Mouse (Mus musculus) thymus, postnatal 10 days (tissue): Measurements from ENCODE around the gene Rap1gap2.

ENCODE experiments used
- DNase-seq, 2 experiments: peaks; one replicate each; pipeline ENCODE4 v3.0.0; 2021; ENCODE audit warnings: low spot score in 2 of 2

Rap1gap2 gene

DNA sequence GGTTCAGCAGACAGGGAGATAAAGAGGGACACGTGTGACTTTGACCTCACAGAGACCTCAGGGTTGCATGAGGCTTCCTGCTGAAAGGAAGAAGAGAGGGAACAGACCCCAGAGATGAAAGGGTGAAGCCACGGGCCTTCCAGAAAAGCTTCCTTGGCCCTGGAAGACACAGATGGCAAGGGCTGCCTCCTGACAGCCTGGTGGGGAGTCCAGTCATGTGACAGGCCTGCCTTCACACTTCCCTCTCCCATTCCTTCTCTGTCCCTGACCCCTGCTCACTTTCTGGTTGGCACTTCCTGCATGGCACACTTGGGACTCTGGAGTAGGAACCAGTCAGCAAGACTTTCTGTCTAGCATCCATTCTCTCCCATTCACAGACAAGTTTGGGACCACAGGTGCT lies 148.1 kb downstream of the Rap1gap2 start:
- no peak for DNase-seq

DNA sequence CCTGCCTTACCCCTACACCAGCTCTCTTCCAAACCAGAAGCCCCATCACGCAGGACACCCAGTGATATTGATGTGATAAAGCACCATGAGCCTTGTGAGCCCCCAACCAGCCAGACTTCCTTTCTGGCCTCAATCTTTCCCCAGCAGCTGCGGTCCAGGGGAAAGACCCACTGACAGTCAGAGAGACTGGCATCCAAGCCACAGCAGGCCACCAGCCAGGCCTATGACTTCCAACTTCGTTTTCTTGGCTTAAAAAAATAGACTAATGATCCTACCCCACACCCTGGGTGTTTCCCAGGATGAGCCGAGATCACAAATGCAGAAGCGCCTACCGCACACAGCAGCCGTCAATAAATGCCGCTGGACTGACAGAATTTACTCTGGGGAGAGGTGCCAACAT lies 151.1 kb downstream of the Rap1gap2 start:
- no peak for DNase-seq

DNA sequence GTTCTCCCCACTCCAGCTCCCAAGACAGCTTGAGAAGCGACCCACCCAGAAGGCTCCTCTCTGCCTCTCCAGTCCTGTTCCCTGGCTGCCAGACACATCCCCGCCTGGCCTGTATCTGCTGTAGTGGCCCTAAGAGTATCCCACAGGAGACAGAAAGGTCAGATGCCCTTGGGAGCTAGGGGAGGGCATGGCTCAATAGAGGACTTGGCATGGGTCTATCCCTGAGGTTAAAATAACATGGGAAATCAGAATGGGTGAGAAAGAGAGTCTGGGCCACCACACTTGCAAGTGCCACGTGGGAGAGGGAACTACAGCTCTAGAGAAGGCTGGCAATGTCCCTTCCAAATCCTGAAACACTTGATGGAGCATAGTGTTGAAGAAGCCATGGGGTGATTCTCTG lies 152.3 kb downstream of the Rap1gap2 start:
- no peak for DNase-seq

DNA sequence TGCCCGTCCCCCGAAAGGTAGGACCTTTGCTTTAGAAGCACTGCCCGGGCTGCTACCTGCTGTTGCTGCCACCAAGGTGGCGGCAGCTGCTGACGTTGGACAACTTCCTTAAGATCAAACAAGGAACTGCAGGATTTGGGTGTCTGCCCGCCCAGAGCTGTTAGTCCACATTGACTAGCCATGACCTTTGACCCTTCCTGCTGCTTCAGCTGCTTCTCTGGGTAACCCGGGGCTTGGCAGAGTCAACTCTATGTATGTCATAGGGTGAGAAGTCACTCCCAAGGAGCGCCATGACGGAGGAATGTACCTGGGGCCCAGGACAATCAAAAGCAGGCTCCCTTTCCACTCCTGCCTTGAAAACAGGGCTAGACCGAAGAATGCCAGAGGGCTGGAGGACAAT lies 153.5 kb downstream of the Rap1gap2 start:
- no peak for DNase-seq

DNA sequence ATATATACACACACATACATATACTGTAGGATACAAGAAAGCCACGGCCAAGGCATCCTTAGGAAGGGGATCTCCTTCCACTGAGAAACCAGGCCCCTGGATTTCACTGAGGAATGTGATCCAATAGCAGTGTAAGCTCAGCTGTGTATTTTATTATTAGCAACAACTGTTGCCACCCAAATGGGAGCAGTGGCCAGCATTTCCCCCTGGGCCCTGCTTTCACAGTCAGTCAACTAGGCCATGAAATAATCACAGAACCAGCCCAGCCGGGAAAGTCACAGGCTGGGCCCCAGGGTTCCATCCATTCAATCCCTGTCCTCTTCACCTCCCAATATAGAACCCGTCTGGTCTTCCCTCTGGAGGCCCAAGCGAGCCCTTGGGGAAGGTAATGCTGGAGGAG lies 162.2 kb downstream of the Rap1gap2 start:
- DNase-seq = no peak

DNA sequence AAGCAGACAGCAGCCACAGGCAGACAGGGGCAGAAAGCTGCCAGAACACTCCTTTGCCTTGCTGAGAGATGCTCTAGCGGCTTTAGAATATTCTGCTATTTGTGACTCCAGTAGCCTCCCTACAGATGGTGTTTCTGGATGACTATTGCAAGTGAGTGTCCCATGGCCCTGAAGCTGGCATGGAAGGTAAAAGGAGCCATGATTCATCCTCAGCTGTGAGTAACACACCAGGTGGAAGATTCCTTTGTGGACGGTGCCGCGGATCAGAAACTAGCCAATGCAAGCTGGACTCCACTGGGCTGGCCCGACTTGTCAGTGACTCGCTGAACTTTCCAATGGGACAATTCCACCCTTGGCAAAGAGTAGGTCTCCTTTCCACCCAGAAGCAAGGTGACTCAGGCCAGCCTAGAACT lies 162.7 kb downstream of the Rap1gap2 start:
- no peak for DNase-seq

DNA sequence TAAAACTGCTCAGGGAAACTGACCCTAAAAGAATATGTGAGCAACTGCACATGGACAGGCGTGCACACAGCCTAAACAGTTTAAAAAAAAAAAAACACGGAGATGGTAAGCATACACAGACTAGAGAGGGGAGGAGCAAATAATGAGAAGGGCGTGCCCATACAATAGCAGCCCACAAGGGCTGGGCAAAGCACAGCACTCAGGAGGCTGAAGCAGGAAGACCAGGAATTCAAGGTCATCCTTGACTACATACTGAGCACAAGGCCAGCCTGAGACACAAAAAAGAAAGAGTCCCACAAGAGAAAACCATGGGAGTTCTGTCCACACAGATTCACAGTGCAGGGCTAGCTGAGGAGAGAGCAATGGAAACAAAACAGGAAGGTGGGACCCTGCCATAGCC lies 165.1 kb downstream of the Rap1gap2 start:
- no peak for DNase-seq

DNA sequence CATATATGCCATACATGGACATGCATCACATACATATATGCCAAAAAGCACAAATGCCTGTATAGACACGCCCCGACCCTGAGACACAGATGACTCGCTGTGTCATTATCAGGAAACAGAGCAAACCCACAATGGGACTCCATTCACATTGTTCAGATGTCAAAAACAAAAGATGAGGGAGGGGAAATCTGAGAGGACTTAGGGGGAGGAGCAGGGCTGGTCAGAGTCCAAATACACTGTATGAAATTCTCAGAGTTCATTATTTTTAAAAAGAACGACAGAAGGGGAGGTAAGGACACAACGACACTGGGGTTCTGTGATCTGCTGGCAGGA lies 166.8 kb downstream of the Rap1gap2 start:
- no peak for DNase-seq

DNA sequence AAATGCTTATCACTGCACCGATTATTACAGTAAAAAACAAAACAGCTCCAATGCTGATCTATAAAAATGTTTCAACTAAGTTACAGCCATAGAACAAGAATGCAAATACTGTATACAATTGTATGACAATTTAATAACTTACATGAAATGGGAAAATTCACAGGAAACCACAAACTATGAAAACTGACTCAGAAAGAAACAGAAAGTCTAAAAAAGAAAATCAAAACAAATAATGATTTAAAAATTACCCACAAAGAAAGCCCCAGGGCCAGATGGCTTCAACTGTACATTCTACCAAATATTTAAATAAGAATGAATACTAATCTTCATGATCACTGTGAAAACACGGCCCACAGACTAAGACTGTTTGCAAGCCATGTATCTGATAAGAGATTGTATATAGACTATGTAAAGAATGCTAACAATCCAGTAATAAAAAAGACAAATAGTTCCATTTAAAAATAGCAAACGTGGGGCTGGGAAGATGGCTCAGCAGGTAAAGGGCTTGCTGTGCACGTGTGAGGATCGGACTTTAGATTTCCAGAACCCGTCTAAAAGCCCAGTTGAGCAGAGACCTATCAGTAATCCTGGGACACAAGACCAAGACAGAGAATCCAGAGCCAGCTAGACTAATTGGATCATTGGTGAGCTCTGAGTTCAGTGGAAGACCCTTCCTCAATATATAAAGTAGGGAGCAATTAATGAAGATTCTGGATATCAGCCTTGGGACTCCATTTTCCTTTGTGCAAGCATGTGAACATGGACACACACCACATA lies 167.4 kb downstream of the Rap1gap2 start:
- no peak for DNase-seq

DNA sequence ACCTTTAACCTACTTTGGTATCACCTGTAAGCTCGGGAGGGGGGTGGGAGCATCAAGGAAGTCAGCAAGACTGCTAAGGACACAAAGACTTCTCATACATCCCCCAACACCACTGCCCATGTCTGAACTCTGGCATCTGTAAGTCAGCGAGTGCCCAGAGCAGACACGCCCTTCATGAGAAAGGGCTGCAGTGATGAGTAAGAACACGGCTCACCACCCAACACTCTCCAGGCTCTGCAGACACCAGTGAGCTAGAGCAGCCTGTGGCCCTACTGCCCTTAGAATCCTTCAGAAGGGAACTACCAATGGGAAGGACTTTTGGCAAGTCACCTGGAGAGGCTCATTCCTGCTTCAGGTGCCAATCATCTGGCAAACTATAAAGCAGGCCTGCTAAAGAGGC lies 168.3 kb downstream of the Rap1gap2 start:
- DNase-seq = no peak

DNA sequence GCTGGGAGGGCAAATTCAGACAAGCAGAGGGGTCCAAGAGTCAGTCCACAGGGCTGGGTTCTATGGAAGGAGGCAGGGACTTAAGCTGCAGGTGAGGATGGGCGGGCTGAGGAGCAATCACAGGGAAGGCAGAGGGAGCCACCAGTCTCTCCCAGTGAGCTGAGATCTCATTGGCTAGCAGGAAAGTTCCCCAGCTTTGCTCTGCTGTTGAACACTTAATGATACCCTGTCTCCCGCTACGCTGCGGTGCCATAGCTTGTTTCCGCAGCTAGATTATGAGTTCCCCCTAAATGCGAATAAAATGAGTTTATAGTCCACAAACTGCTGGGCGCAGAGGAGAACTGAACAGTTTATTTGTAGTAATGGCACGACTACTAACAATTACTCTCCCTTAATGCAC lies 170.6 kb downstream of the Rap1gap2 start:
- DNase-seq = no peak

DNA sequence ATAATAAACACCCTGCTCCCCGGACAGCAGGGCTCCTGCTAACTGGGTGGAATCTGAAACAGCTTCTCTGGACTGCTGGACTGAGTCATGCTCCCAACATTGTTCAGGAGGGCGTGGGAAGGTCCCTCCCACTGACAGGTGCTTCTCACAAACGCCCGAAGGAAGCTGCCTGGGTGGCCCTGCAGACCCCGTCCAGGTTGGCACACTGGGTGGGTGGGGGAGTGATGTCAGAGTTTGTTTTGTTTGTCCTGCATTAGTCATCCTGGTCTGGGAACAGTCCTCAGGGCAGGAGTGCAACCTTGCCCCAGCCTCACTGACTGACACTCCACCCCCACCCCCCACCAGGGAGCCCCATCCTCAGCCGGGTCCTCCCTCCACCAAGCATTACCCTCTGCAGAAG lies 171.5 kb downstream of the Rap1gap2 start:
- no peak for DNase-seq

DNA sequence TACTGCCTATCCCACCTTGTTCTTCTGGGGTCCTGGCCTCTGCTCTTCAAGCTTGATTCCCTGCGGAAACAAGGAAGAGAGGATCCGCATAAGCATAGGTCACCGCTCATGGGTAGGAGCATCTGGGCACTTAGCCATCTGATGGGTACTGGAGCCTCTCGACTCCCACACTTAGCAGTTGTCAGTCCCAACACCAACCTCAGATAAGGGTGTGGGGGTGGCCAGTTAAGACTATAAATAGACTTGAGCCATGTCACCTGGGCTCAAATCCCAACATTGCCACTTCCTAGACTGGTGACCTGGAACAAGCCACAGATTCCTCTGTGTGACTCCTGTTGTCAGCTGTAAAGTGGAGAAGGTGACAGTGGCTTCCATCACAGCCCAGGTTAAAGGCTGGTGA lies 172.5 kb downstream of the Rap1gap2 start:
- DNase-seq = no peak

DNA sequence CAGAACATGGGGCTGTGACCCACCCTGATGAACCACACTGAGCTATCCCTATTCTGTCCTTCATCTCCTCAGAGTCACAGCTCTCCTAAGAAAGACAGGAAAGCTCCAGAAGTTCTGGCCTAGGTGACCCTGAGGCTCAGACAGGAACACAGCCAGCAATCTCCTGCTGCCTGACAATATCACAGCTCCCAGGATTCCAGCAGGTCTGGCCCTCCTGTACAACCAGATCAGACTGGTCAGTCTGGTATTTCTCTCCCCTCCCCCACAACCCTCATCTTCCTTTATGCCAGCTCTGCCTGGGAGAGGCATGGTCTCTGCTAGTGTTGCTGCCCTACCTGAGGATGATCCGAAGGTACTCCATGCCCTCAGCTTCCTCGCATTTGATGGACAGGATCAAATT lies 175.3 kb downstream of the Rap1gap2 start:
- no peak for DNase-seq

DNA sequence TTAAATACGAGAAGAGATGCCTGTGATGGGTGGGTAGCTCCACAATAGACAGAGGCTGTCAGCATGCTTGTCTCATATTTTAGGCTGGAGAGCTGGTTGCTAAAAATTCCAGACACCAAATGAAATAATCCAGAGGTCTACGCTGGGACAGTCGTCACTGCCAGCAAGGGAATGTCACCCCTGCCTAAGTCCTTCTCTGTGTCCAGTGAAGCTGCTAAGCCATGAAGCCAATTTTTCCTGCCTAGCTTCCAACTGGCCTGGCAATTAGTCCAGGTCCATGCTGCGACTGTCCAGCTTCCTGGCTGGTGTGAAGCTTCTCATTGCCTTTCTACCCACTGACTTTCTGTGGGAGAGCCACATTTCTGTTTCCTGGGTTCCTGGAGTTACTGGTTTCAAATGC lies 177.7 kb downstream of the Rap1gap2 start:
- no peak for DNase-seq

DNA sequence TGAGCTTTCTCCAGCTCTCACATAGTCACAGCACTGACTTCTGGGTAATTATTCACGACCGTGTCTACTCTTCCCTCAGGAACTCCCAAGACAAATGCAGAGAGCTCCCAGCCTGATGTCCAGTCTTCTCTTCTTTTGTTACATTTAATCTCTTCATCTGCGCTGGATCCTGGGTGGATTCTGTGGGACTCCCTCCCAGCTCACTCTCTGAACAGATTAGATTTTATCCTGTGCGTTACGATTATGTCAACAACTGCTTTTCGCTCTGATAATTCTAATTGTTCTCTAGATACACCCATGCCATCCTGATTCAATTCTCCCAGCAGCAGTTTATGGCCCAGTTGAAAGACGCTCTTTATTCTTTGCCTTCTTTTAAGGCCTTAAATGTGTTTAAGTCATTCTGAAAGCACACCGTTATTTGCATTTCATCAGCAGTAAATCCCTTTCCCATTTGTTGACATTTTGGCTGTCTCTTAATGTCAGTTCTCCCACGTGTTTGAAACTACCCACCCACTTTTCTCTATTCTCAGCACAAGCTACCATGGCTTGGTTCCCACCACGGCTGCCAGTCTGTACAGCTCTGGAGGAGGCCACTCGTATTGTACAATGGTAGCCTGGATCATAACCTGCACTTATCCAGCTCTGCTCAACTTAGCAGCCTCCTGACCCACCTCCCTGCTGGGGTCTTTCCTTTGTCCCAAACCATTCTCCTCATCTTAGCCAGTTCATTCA lies 180.8 kb downstream of the Rap1gap2 start:
- DNase-seq = no peak

DNA sequence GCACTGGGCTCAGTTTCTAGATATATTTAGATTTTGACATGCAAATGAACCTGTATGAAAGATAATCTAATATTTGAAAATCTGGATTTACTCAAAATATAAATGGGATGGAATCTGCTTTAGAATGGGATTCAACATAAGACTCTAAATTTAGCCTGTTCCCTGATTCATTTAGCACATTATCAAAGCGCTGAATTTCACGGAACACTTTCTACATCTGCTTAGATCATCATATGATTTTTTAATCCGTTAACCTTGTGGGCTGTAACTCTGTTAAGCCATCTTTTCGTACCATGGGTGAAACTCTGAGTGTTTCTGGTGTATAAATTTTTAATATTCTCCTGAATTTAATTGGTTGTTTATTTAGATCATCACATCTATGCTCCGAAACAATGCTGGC lies 184.4 kb downstream of the Rap1gap2 start:
- DNase-seq = no peak

DNA sequence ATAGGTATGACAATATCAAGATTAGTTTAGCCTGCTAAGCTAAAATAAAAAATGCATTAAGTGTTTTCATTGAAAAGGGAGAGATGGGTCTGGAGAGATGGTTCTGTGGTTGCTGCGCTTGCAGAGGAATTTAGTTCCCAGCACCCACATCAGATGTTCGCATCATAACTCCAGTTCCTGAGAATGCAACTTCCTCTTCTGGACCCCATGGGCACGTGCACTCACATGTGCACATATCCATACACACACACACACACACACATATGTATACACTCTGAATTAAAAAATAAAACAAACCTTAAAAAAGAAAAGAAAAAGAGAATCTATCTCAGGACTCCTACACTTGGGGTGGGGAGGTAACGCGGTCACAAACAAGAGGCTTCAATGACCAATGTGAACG lies 188.7 kb downstream of the Rap1gap2 start:
- DNase-seq = no peak

DNA sequence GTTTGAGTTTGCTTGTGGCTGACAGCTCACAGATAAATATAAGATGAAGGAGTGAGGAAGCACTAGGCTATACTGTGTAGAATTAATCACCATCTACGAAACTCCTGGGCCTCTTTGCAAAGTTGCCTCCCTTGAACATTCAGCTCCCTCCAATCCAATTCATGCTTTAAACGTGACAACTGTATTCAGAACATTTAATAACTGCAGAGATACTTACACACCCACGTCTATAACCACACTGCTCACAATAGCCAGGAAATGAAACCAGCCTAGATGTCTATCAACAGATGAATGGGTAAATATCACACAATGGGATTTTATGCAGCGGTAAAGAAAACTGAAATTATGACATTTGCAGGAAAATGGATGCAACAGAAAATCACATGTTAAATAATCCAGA lies 189.6 kb downstream of the Rap1gap2 start:
- no peak for DNase-seq

DNA sequence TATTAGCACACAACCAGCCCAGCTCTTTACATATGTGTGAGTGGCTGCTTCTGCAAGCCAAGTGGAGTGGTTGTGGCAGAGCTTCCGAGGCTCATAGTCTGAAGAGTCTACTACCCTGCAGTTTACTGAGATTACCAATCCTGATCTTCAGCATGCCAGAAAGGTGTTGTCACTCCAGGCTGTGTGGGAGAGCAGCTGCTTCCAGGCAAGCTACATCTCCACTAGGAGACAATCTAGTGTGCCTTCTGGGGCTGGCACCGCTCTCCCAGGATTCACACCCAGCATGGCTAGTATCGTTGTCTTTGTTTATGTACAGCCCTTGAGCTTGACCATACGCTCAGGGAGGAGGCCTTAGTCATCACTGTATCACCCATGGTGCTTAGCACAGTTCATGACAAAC lies 191.1 kb downstream of the Rap1gap2 start:
- DNase-seq = no peak

DNA sequence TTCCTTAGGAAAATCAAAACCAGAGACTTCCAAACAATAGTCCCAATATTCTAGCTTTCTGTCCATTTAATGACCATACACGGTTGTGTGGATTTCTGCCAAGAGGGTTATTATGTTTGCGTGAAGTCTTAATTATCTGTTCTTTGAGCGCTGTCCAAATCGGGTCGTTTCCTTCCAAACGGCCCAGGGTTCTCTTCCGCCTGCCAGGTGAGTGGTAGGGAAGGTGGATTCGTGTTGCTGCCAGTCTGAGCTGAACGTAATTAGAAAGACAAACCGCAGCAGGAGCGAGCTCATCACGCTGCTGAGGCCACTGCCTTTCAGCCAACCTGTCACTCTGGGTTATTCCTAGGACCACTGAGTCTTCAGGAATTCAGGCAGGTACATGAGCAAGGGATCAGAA lies 195.0 kb downstream of the Rap1gap2 start:
- DNase-seq = no peak

DNA sequence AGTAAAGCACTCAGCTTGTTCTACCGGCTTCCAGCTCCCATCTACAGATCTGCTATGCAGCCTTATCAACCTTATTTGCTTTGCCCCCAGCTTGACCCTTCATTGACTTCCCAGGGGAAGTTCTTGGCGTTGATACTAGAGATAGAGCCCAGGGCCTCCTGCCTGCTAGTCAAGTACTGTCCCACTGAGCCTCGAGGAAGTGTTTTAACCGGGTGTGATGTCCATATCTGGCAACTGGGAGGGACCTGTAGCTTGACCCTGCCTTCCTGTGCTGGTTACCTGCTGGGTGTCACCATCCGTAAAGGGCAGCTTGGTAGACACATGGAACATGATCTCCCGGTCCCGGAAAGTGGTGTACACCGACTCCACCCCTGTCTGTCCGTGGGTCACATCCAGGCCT lies 196.6 kb downstream of the Rap1gap2 start:
- no peak for DNase-seq

DNA sequence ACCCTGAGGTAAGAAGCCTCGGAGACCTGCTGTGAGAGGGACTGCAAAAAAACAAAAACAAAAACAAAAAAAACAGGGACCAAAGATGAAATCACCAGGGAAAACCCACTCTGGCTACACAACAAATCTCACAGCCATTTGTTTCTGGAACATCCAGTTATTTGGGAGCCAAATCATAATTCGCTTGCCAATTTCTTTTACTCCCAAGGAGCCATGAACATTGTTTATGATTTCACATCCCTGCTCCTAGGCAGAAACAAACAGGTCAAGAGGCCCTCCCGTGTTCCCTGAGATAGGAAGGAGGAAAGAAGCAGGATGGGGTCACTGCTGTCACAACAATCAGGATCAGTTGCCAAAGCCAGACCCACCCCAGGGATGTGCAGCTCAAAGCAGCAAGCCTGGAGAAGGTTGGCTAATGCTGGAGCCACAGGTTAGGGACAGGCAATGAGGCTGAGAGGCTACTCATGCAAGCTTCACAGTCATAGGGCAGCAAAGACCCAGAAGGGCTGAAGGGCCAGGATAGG lies 197.2 kb downstream of the Rap1gap2 start:
- no peak for DNase-seq
